Mouse (Mus musculus): ENCODE measurements at regions not wholly inside any gene's neighbourhood (a gene's known extent, or its start where the extent isn't known, plus 50 kb on each side); places are given as distances from the start of the nearest gene placed in this dataset.

GRCm38 (mm10) chr7:72869068-72869467 is 506.2 kb upstream of the Rgma start:
- Histone ChIP-seq H3K27ac (ENCODE audit: low read depth) (no peak overlapping the region), H3K27me3 (ENCODE audit: insufficient read depth, low read length) (no peaks in the 10 kb centered on the region), H3K4me3 (ENCODE audit: low read depth, low read length) (no peak overlapping the region), H3K4me1 (ENCODE audit: insufficient read depth) (no peaks in the 10 kb centered on the region), H3K4me2 (no peak overlapping the region), H3K9me3 (ENCODE audit: low read depth, low read length) (no peaks in the 10 kb centered on the region), H3K36me3 (ENCODE audit: insufficient read depth) (no peaks in the 10 kb centered on the region), H3K9ac (no peak overlapping the region)
- DNase-seq (no peak), ATAC-seq (ENCODE audit: insufficient read depth) (no peak)
- 87% methylated on average over 4 of the region's 4 CpGs for WGBS
- no peak for TF ChIP-seq CTCF (IDR thresholded peaks at IDR 0.05; ENCODE audit: low read depth)

- H3K9ac ChIP-seq = no peak overlapping the region
- TF ChIP-seq CTCF (IDR thresholded peaks at IDR 0.05; ENCODE audit: low read depth) = no peak
- no peaks in the 10 kb centered on the region for H3K4me1 ChIP-seq (ENCODE audit: insufficient read depth)
- 71% methylated on average over 6 of the region's 6 CpGs for WGBS
- H3K4me2 ChIP-seq = no peak overlapping the region
- no peak for ATAC-seq (ENCODE audit: insufficient read depth)
- no peak overlapping the region for H3K4me3 ChIP-seq (ENCODE audit: low read depth, low read length)
- no peaks in the 10 kb centered on the region for H3K9me3 ChIP-seq (ENCODE audit: low read depth, low read length)
- DNase-seq = no peak
- no peaks in the 10 kb centered on the region for H3K36me3 ChIP-seq (ENCODE audit: insufficient read depth)
- H3K27ac ChIP-seq (ENCODE audit: low read depth) = no peak overlapping the region
- H3K27me3 ChIP-seq (ENCODE audit: insufficient read depth, low read length) = no peaks in the 10 kb centered on the region
Observed at GRCm38 (mm10) chr7:72900816-72901215, 474.5 kb upstream of the Rgma start.

- DNase-seq (no peak), ATAC-seq (ENCODE audit: insufficient read depth) (no peak)
- H3K4me1 ChIP-seq (ENCODE audit: insufficient read depth) = no peaks in the 10 kb centered on the region
- H3K27me3 ChIP-seq (ENCODE audit: insufficient read depth, low read length) = no peaks in the 10 kb centered on the region
- no peak overlapping the region for H3K4me2 ChIP-seq
- TF ChIP-seq CTCF (IDR thresholded peaks at IDR 0.05; ENCODE audit: low read depth) = no peak
- no peaks in the 10 kb centered on the region for H3K36me3 ChIP-seq (ENCODE audit: insufficient read depth)
- no peak overlapping the region for H3K9ac ChIP-seq
- 54% methylated on average over 2 of the region's 2 CpGs for WGBS
- no peaks in the 10 kb centered on the region for H3K9me3 ChIP-seq (ENCODE audit: low read depth, low read length)
- H3K27ac ChIP-seq (ENCODE audit: low read depth) = no peak overlapping the region
- H3K4me3 ChIP-seq (ENCODE audit: low read depth, low read length) = no peak overlapping the region
Observed at GRCm38 (mm10) chr7:72905891-72906290, 469.4 kb upstream of the Rgma start.

GRCm38 (mm10) chr7:72906536-72906935 is 468.8 kb upstream of the Rgma start:
- H3K27ac ChIP-seq (ENCODE audit: low read depth) = no peak overlapping the region
- H3K4me2 ChIP-seq = no peak overlapping the region
- ATAC-seq (ENCODE audit: insufficient read depth) (no peak), DNase-seq (no peak)
- H3K9me3 ChIP-seq (ENCODE audit: low read depth, low read length) = no peaks in the 10 kb centered on the region
- WGBS = 80% methylated on average over 4 of the region's 4 CpGs
- H3K4me1 ChIP-seq (ENCODE audit: insufficient read depth) = no peaks in the 10 kb centered on the region
- no peaks in the 10 kb centered on the region for H3K27me3 ChIP-seq (ENCODE audit: insufficient read depth, low read length)
- H3K9ac ChIP-seq = no peak overlapping the region
- H3K4me3 ChIP-seq (ENCODE audit: low read depth, low read length) = no peak overlapping the region
- TF ChIP-seq CTCF (IDR thresholded peaks at IDR 0.05; ENCODE audit: low read depth) = no peak
- H3K36me3 ChIP-seq (ENCODE audit: insufficient read depth) = no peaks in the 10 kb centered on the region

GRCm38 (mm10) chr7:72926772-72927380 is 448.4 kb upstream of the Rgma start:
- Histone ChIP-seq H3K9me3 (ENCODE audit: low read depth, low read length) (no peaks in the 10 kb centered on the region), H3K4me2 (no peak overlapping the region), H3K36me3 (ENCODE audit: insufficient read depth) (no peaks in the 10 kb centered on the region), H3K27ac (ENCODE audit: low read depth) (no peak overlapping the region), H3K9ac (no peak overlapping the region), H3K27me3 (ENCODE audit: insufficient read depth, low read length) (no peaks in the 10 kb centered on the region), H3K4me1 (ENCODE audit: insufficient read depth) (no peaks in the 10 kb centered on the region), H3K4me3 (ENCODE audit: low read depth, low read length) (no peak overlapping the region)
- 49% methylated on average over 20 of the region's 20 CpGs for WGBS
- ATAC-seq (ENCODE audit: insufficient read depth) = no peak
- peak; percentile 23 for DNase-seq
- no peak for TF ChIP-seq CTCF (IDR thresholded peaks at IDR 0.05; ENCODE audit: low read depth)

- Histone ChIP-seq H3K27me3 (ENCODE audit: insufficient read depth, low read length) (no peaks in the 10 kb centered on the region), H3K4me1 (ENCODE audit: insufficient read depth) (no peaks in the 10 kb centered on the region), H3K27ac (ENCODE audit: low read depth) (no peak overlapping the region), H3K9ac (no peak overlapping the region), H3K4me2 (no peak overlapping the region), H3K36me3 (ENCODE audit: insufficient read depth) (no peaks in the 10 kb centered on the region), H3K9me3 (ENCODE audit: low read depth, low read length) (no peaks in the 10 kb centered on the region), H3K4me3 (ENCODE audit: low read depth, low read length) (no peak overlapping the region)
- ATAC-seq (ENCODE audit: insufficient read depth) (no peak), DNase-seq (no peak)
- no peak for TF ChIP-seq CTCF (IDR thresholded peaks at IDR 0.05; ENCODE audit: low read depth)
- 49% methylated on average over 2 of the region's 2 CpGs for WGBS
Observed at GRCm38 (mm10) chr7:72938842-72939241, 436.5 kb upstream of the Rgma start.

GRCm38 (mm10) chr7:72947531-72947930 is 427.8 kb upstream of the Rgma start:
- 63% methylated on average over 1 of the region's 1 CpGs for WGBS
- Histone ChIP-seq H3K4me2 (no peak overlapping the region), H3K27ac (ENCODE audit: low read depth) (no peak overlapping the region), H3K9ac (no peak overlapping the region), H3K36me3 (ENCODE audit: insufficient read depth) (no peaks in the 10 kb centered on the region), H3K4me1 (ENCODE audit: insufficient read depth) (0 out of 2 replicates have a peak, but pooled peaks cover 2% of the 10 kb centered on the region), H3K27me3 (ENCODE audit: insufficient read depth, low read length) (no peaks in the 10 kb centered on the region), H3K9me3 (ENCODE audit: low read depth, low read length) (no peaks in the 10 kb centered on the region), H3K4me3 (ENCODE audit: low read depth, low read length) (no peak overlapping the region)
- no peak for DNase-seq
- TF ChIP-seq CTCF (IDR thresholded peaks at IDR 0.05; ENCODE audit: low read depth) = no peak
- ATAC-seq (ENCODE audit: insufficient read depth) = no peak

Measured in lung, embryonic 14.5 days (tissue).